50 mouse cellular contexts compared by ENCODE assay signal in genomic region chr1:87089251-87089650, GRCm38 (mm10). TPM values are rescaled to one million over a fixed set of nuclear protein-coding genes. Genes with fewer than 3 reads are reported as not detected.
"Had no signal": no experiment of that assay in that cellular context is flagged by ENCODE, and none has a peak within 500 bp of the region (broad histone marks: within the 10 kb centered on the region; RNA-seq: fewer than 3 reads in every experiment).

No protein-coding gene starts in this region.

- ATAC-seq: hindbrain, embryonic 16.5 days; hindbrain, postnatal 0 days; inflammation-experienced regulatory T-cells, adult 6 months; intestine, embryonic 15.5 days; intestine, embryonic 16.5 days had no signal

- H3K9me3 ChIP-seq: heart, embryonic 10.5 days; heart, embryonic 13.5 days; hindbrain, embryonic 10.5 days; hindbrain, embryonic 12.5 days; hindbrain, embryonic 13.5 days; hindbrain, embryonic 15.5 days; intestine, embryonic 15.5 days; kidney, embryonic 15.5 days had no signal

- H3K36me3 ChIP-seq: heart, embryonic 10.5 days; heart, embryonic 13.5 days; hindbrain, embryonic 10.5 days; hindbrain, embryonic 12.5 days; hindbrain, embryonic 13.5 days; hindbrain, embryonic 15.5 days; intestine, embryonic 15.5 days; kidney, embryonic 15.5 days had no signal

- H3K27ac ChIP-seq: heart, embryonic 10.5 days; heart, embryonic 13.5 days; hindbrain, embryonic 10.5 days; hindbrain, embryonic 12.5 days; hindbrain, embryonic 13.5 days; hindbrain, embryonic 14.5 days; hindbrain, embryonic 15.5 days; hindbrain, postnatal 0 days; intestine, embryonic 15.5 days; kidney, embryonic 15.5 days; kidney, postnatal 0 days; layer of hippocampus, adult 2 months; left cerebral cortex, adult 2 months had no signal

- H3K4me1 ChIP-seq: heart, embryonic 10.5 days; heart, embryonic 13.5 days; hindbrain, embryonic 10.5 days; hindbrain, embryonic 12.5 days; hindbrain, embryonic 13.5 days; hindbrain, embryonic 15.5 days; intestine, embryonic 15.5 days; kidney, embryonic 15.5 days had no signal

- H3K4me2 ChIP-seq: heart, embryonic 11.5 days; heart, embryonic 13.5 days; hindbrain, embryonic 12.5 days; hindbrain, embryonic 13.5 days; hindbrain, embryonic 14.5 days; hindbrain, embryonic 15.5 days; intestine, embryonic 15.5 days; kidney, embryonic 15.5 days had no signal

- H3K27me3 ChIP-seq: hindbrain, embryonic 12.5 days; hindbrain, embryonic 13.5 days; hindbrain, embryonic 15.5 days; intestine, embryonic 15.5 days; kidney, embryonic 15.5 days had no signal

- DNase-seq: heart, postnatal 10 days; heart, postnatal 14 days; heart, postnatal 36 days; heart, postnatal 4 days; kidney, adult 11 months; kidney, adult 18-20 months; kidney, adult 2 months; kidney, adult 8-10 months; kidney, adult 9 months; kidney, postnatal 10 days; kidney, postnatal 14 days; kidney, postnatal 25 days; kidney, postnatal 36 days; kidney, postnatal 4 days; layer of hippocampus, adult 9-11 months; layer of hippocampus, postnatal 36 days had no signal

- H3K9ac ChIP-seq: heart, embryonic 13.5 days; hindbrain, embryonic 12.5 days; hindbrain, embryonic 13.5 days; hindbrain, embryonic 14.5 days; hindbrain, embryonic 15.5 days; intestine, embryonic 15.5 days; kidney, embryonic 15.5 days had no signal

- H3K4me3 ChIP-seq: heart, embryonic 10.5 days; heart, embryonic 13.5 days; hindbrain, embryonic 10.5 days; hindbrain, embryonic 12.5 days; hindbrain, embryonic 13.5 days; hindbrain, embryonic 15.5 days; intestine, embryonic 15.5 days; kidney, embryonic 15.5 days; layer of hippocampus, adult 2 months; left cerebral cortex, adult 2 months had no signal

RNA-seq across cellular contexts. Expression of gene Alppl2, which starts 0.5 kb away (rescaled TPM):
- total RNA-seq: heart, postnatal 10 days; heart, postnatal 14 days; heart, postnatal 25 days; heart, postnatal 36 days; heart, postnatal 4 days; hematopoietic stem cell, adult 5-6 weeks; hindbrain, postnatal 0 days; layer of hippocampus, adult 18-20 months; layer of hippocampus, adult 2 months; layer of hippocampus, adult 8-10 months; layer of hippocampus, postnatal 10 days; layer of hippocampus, postnatal 14 days; layer of hippocampus, postnatal 25 days; layer of hippocampus, postnatal 36 days; left cerebral cortex, adult 18-20 months; left cerebral cortex, adult 2 months; left cerebral cortex, adult 8-10 months had no signal
- polyA plus RNA-seq: heart, embryonic 10.5 days; heart, embryonic 11.5 days; heart, embryonic 13.5 days; heart, embryonic 14.5 days; heart, embryonic 16.5 days; heart, postnatal 0 days; hindbrain, embryonic 10.5 days; hindbrain, embryonic 11.5 days; hindbrain, embryonic 12.5 days; hindbrain, embryonic 13.5 days; hindbrain, embryonic 14.5 days; hindbrain, embryonic 15.5 days; hindbrain, embryonic 16.5 days; hindbrain, postnatal 0 days; inflammation-experienced regulatory T-cells, adult 6 months; intestine, embryonic 14.5 days; intestine, embryonic 15.5 days; intestine, embryonic 16.5 days; intestine, postnatal 0 days; kidney, adult 2 months; kidney, embryonic 14.5 days; kidney, embryonic 15.5 days; kidney, embryonic 16.5 days; kidney, postnatal 0 days had no signal

RNA-seq across cellular contexts. Expression of gene Alpi, which starts 12.2 kb away (rescaled TPM):
- total RNA-seq: heart, postnatal 10 days; heart, postnatal 14 days; heart, postnatal 25 days; heart, postnatal 36 days; heart, postnatal 4 days; hematopoietic stem cell, adult 5-6 weeks; hindbrain, postnatal 0 days; layer of hippocampus, adult 18-20 months; layer of hippocampus, postnatal 10 days; layer of hippocampus, postnatal 25 days; layer of hippocampus, postnatal 36 days; left cerebral cortex, adult 2 months had no signal
- polyA plus RNA-seq: heart, embryonic 10.5 days; heart, embryonic 11.5 days; heart, embryonic 13.5 days; heart, embryonic 14.5 days; heart, postnatal 0 days; hindbrain, embryonic 10.5 days; hindbrain, embryonic 11.5 days; hindbrain, embryonic 12.5 days; hindbrain, embryonic 13.5 days; hindbrain, embryonic 14.5 days; hindbrain, embryonic 15.5 days; hindbrain, embryonic 16.5 days; hindbrain, postnatal 0 days; inflammation-experienced regulatory T-cells, adult 6 months; kidney, adult 2 months; kidney, embryonic 14.5 days; kidney, embryonic 15.5 days; kidney, postnatal 0 days had no signal

RNA-seq across cellular contexts. Expression of gene Akp3, which starts 35.5 kb away (rescaled TPM):
- total RNA-seq: heart, postnatal 10 days; heart, postnatal 14 days; heart, postnatal 25 days; heart, postnatal 36 days; heart, postnatal 4 days; hematopoietic stem cell, adult 5-6 weeks; hindbrain, postnatal 0 days; layer of hippocampus, adult 18-20 months; layer of hippocampus, adult 2 months; layer of hippocampus, adult 8-10 months; layer of hippocampus, postnatal 10 days; layer of hippocampus, postnatal 14 days; layer of hippocampus, postnatal 25 days; layer of hippocampus, postnatal 36 days; left cerebral cortex, adult 18-20 months; left cerebral cortex, adult 2 months; left cerebral cortex, adult 8-10 months had no signal
- polyA plus RNA-seq: heart, embryonic 10.5 days; heart, embryonic 11.5 days; heart, embryonic 13.5 days; heart, embryonic 14.5 days; heart, embryonic 16.5 days; heart, postnatal 0 days; hindbrain, embryonic 10.5 days; hindbrain, embryonic 11.5 days; hindbrain, embryonic 12.5 days; hindbrain, embryonic 13.5 days; hindbrain, embryonic 14.5 days; hindbrain, embryonic 15.5 days; hindbrain, postnatal 0 days; inflammation-experienced regulatory T-cells, adult 6 months; intestine, embryonic 14.5 days; kidney, adult 2 months; kidney, embryonic 14.5 days; kidney, embryonic 15.5 days; kidney, embryonic 16.5 days; kidney, postnatal 0 days had no signal
